Mouse (Mus musculus) olfactory bulb, adult 2 months (tissue): Measurements from ENCODE around the gene H1foo.

ENCODE experiments used
- CTCF ChIP-seq: fragments of 200-500 bp; IDR thresholded peaks from 2 replicates; pipeline ENCODE4 v1.5.1; 2012; ENCODE audit warnings: low read depth, mild to moderate bottlenecking, low read length, moderate library complexity; ENCODE audit not compliant: insufficient read depth
- POLR2A ChIP-seq: fragments of 200-500 bp; IDR thresholded peaks from 2 replicates; pipeline ENCODE4 v1.6.1; 2012; ENCODE audit warnings: mild to moderate bottlenecking, low read depth, low read length, moderate library complexity; ENCODE audit not compliant: insufficient read depth

- TF ChIP-seq POLR2A (no peak), CTCF (no peak)
Measured at GRCm38 (mm10) chr6:115919876-115920275, 24.9 kb upstream of the H1foo start.
